Mouse (Mus musculus) midbrain, embryonic 14.5 days (tissue): ENCODE measurements at regions not wholly inside any gene's neighbourhood (a gene's known extent, or its start where the extent isn't known, plus 50 kb on each side); places are given as distances from the start of the nearest gene placed in this dataset.

Experiments used
- ATAC-seq: fragments of 200-750 bp; cut with Nextera tagmentation; 2 replicates; pipeline ENCODE4 v1.8.0; 2017; ENCODE audit warnings: moderate number of reproducible peaks, moderate library complexity; ENCODE audit not compliant: low FRiP score, low TSS enrichment
- DNase-seq: peaks from one replicate; pipeline ENCODE4 v3.0.0-alpha.2; 2015
- H3K27ac ChIP-seq: fragments of 300-500 bp; sonication (generic); replicated peaks from 2 replicates; pipeline ENCODE4 v1.5.1; 2014; ENCODE audit warnings: mild to moderate bottlenecking, low read depth, low read length, moderate library complexity
- H3K27me3 ChIP-seq: fragments of 300-500 bp; sonication (generic); 2 replicates; pipeline ENCODE4 v1.6.1; 2014; ENCODE audit warnings: low read length, control low read depth, mixed read lengths; ENCODE audit not compliant: control insufficient read depth, insufficient read depth
- H3K36me3 ChIP-seq: fragments of 300-500 bp; sonication (generic); 2 replicates; pipeline ENCODE4 v1.6.1; 2014; ENCODE audit warnings: low read length, control low read depth; ENCODE audit not compliant: control insufficient read depth, insufficient read depth
- H3K4me1 ChIP-seq: fragments of 300-500 bp; sonication (generic); 2 replicates; pipeline ENCODE4 v1.6.1; 2014; ENCODE audit warnings: mild to moderate bottlenecking, antibody characterized with exemption, low read length, control low read depth; ENCODE audit not compliant: control insufficient read depth, insufficient read depth
- H3K4me2 ChIP-seq: fragments of 300-500 bp; sonication (generic); 2 replicates; pipeline ENCODE4 v1.6.1; 2014; ENCODE audit warnings: mild to moderate bottlenecking, low read length, moderate library complexity
- H3K4me3 ChIP-seq: fragments of 300-500 bp; sonication (generic); replicated peaks from 2 replicates; pipeline ENCODE4 v1.5.1; 2014; ENCODE audit warnings: low read depth, low read length
- H3K9ac ChIP-seq: fragments of 300-500 bp; sonication (generic); replicated peaks from 2 replicates; pipeline ENCODE4 v1.6.1; 2014; ENCODE audit warnings: mild to moderate bottlenecking, low read length, moderate library complexity
- H3K9me3 ChIP-seq: fragments of 300-500 bp; sonication (generic); 2 replicates; pipeline ENCODE4 v1.6.1; 2016; ENCODE audit warnings: low read length, control low read depth, mixed read lengths; ENCODE audit not compliant: control insufficient read depth
- WGBS: fragments of 180-500 bp; shearing (Covaris S2); extraction: QIAGEN DNeasy Blood & Tissue Kit; methylation state at CpG from one replicate; pipeline ENCODE4 v1.1.7; 2014; 5-methylcytosine and 5-hydroxymethylcytosine counted together

- peak; percentile 60; the same call in 1 of the 2 replicates for ATAC-seq
- Histone ChIP-seq H3K4me1 (no peaks in the 10 kb centered on the region), H3K4me3 (no peak overlapping the region), H3K27ac (peak overlapping the region; percentile 64), H3K9ac (no peak overlapping the region), H3K27me3 (no peaks in the 10 kb centered on the region), H3K36me3 (no peaks in the 10 kb centered on the region), H3K4me2 (peak overlapping the region; percentile 19; the same call in 1 of the 2 replicates), H3K9me3 (no peaks in the 10 kb centered on the region)
- WGBS, result 17% methylated on average over 17 of the region's 17 CpGs
- DNase-seq, result peak; percentile 62
These were observed 127.8 kb upstream of the Bcor start for GRCm38 (mm10) chrX:12287656-12288561.

GRCm38 (mm10) chrX:12288562-12289117, 128.5 kb upstream of the Bcor start:
- no peaks in the 10 kb centered on the region for H3K36me3 ChIP-seq
- no peak overlapping the region for H3K27ac ChIP-seq
- no peaks in the 10 kb centered on the region for H3K4me1 ChIP-seq
- no peak overlapping the region for H3K9ac ChIP-seq
- DNase-seq, result no peak
- no peak overlapping the region for H3K4me3 ChIP-seq
- H3K27me3 ChIP-seq, result no peaks in the 10 kb centered on the region
- H3K9me3 ChIP-seq, result no peaks in the 10 kb centered on the region
- WGBS, result 43% methylated on average over 5 of the region's 5 CpGs
- no peak overlapping the region for H3K4me2 ChIP-seq
- no peak for ATAC-seq

- 8% methylated on average over 2 of the region's 2 CpGs for WGBS
These were observed 133.0 kb upstream of the Bcor start for GRCm38 (mm10) chrX:12293146-12293545.

GRCm38 (mm10) chrX:12294452-12294851, 134.3 kb upstream of the Bcor start:
- Histone ChIP-seq H3K36me3 (no peaks in the 10 kb centered on the region), H3K4me2 (no peak overlapping the region), H3K4me3 (no peak overlapping the region), H3K4me1 (no peaks in the 10 kb centered on the region), H3K27me3 (no peaks in the 10 kb centered on the region), H3K9me3 (no peaks in the 10 kb centered on the region), H3K27ac (no peak overlapping the region), H3K9ac (no peak overlapping the region)
- DNase-seq (no peak), ATAC-seq (no peak)
- 65% methylated on average over 9 of the region's 9 CpGs for WGBS

More at GRCm38 (mm10) chrX:12293146-12293545, 133.0 kb upstream of the Bcor start:
- Histone ChIP-seq H3K9ac (no peak overlapping the region), H3K4me2 (no peak overlapping the region), H3K9me3 (no peaks in the 10 kb centered on the region), H3K27me3 (no peaks in the 10 kb centered on the region), H3K36me3 (no peaks in the 10 kb centered on the region), H3K27ac (no peak overlapping the region), H3K4me3 (no peak overlapping the region), H3K4me1 (no peaks in the 10 kb centered on the region)
- no peak for ATAC-seq
- DNase-seq, result no peak

GRCm38 (mm10) chrX:12294941-12295340, 134.8 kb upstream of the Bcor start:
- no peak overlapping the region for H3K4me2 ChIP-seq
- H3K9ac ChIP-seq, result no peak overlapping the region
- no peak overlapping the region for H3K27ac ChIP-seq
- H3K4me3 ChIP-seq, result no peak overlapping the region
- H3K9me3 ChIP-seq, result no peaks in the 10 kb centered on the region
- DNase-seq, result no peak
- ATAC-seq, result no peak
- WGBS, result 52% methylated on average over 6 of the region's 6 CpGs
- no peaks in the 10 kb centered on the region for H3K27me3 ChIP-seq
- H3K36me3 ChIP-seq, result no peaks in the 10 kb centered on the region
- no peaks in the 10 kb centered on the region for H3K4me1 ChIP-seq

- H3K4me3 ChIP-seq, result no peak overlapping the region
- ATAC-seq, result peak; percentile 24; the same call in 1 of the 2 replicates
These were observed 136.3 kb upstream of the Bcor start for GRCm38 (mm10) chrX:12296264-12297053.

GRCm38 (mm10) chrX:12298609-12299008, 138.5 kb upstream of the Bcor start:
- Histone ChIP-seq H3K27ac (no peak overlapping the region), H3K36me3 (no peaks in the 10 kb centered on the region), H3K4me3 (no peak overlapping the region), H3K9me3 (no peaks in the 10 kb centered on the region), H3K4me2 (no peak overlapping the region), H3K9ac (no peak overlapping the region), H3K27me3 (no peaks in the 10 kb centered on the region), H3K4me1 (no peaks in the 10 kb centered on the region)
- WGBS, result 86% methylated on average over 5 of the region's 5 CpGs
- ATAC-seq (no peak), DNase-seq (no peak)

More at GRCm38 (mm10) chrX:12296264-12297053, 136.3 kb upstream of the Bcor start:
- H3K36me3 ChIP-seq, result no peaks in the 10 kb centered on the region
- peak overlapping the region; percentile 38 for H3K27ac ChIP-seq
- no peaks in the 10 kb centered on the region for H3K9me3 ChIP-seq
- no peaks in the 10 kb centered on the region for H3K27me3 ChIP-seq
- H3K4me2 ChIP-seq, result 0 out of 2 replicates have a peak overlapping the region, but pooled peaks have one; percentile 4
- H3K9ac ChIP-seq, result no peak overlapping the region
- peak; percentile 57 for DNase-seq
- 62% methylated on average over 9 of the region's 9 CpGs for WGBS
- no peaks in the 10 kb centered on the region for H3K4me1 ChIP-seq

- H3K4me3 ChIP-seq, result no peak overlapping the region
- WGBS, result 73% methylated on average over 11 of the region's 11 CpGs
- ATAC-seq, result no peak
These were observed 139.1 kb upstream of the Bcor start for GRCm38 (mm10) chrX:12299236-12299635.

More at GRCm38 (mm10) chrX:12299236-12299635, 139.1 kb upstream of the Bcor start:
- Histone ChIP-seq H3K4me2 (no peak overlapping the region), H3K27me3 (no peaks in the 10 kb centered on the region), H3K36me3 (no peaks in the 10 kb centered on the region), H3K4me1 (no peaks in the 10 kb centered on the region), H3K9ac (no peak overlapping the region), H3K27ac (no peak overlapping the region), H3K9me3 (no peaks in the 10 kb centered on the region)
- no peak for DNase-seq
